ENCODE assay signal across 9 mouse cellular contexts in the genomic region with DNA sequence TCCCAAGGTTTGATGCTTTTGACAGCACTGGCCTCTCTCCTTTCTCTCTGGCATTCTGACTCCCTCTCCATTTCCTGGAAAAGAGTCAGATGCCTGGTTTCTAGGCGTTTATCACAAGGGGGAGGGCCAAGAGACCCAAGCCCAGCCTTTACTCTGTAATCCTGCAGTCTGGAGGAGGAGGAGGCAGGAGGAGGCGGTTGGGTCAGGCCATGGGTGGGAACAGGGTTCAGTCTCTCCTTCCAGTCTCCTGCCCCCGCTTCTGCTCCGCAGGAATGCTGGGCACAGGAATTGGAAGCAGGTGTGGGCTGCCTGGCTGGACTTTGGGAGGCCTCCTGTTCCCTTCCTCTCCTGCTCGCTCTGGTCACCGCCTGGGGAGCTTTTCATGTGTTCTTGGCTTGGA. TPM values are rescaled to one million over a fixed set of nuclear protein-coding genes. Genes with fewer than 3 reads are reported as not detected.
DNase-seq lines count a peak whose midpoint lies in the region; ATAC-seq and TF ChIP-seq lines count a peak whose summit lies in the region.
"Had no signal": no experiment of that assay in that cellular context is flagged by ENCODE, and none has a peak within 500 bp of the region (broad histone marks: within the 10 kb centered on the region; RNA-seq: fewer than 3 reads in every experiment).

No protein-coding gene starts in this region.

- peaks cover 5% of the 10 kb centered on the region; the same call in 1 of the 2 replicates for H3K4me1 ChIP-seq in forebrain, embryonic 11.5 days (replicated peaks; ENCODE audit: control insufficient read depth, insufficient read depth, low read length)
- peaks cover 27% of the 10 kb centered on the region for H3K4me1 ChIP-seq in forebrain, embryonic 15.5 days
- H3K4me1 ChIP-seq in intestine, embryonic 15.5 days (replicated peaks): peaks cover 39% of the 10 kb centered on the region
- peaks cover 14% of the 10 kb centered on the region for H3K4me1 ChIP-seq in stomach, postnatal 0 days (replicated peaks; ENCODE audit: control insufficient read depth, insufficient read depth)

- no peak overlapping the region for H3K4me3 ChIP-seq in forebrain, embryonic 11.5 days (ENCODE audit: low read depth, low read length)
- H3K4me3 ChIP-seq in forebrain, embryonic 15.5 days: no peak overlapping the region
- H3K4me3 ChIP-seq in intestine, embryonic 15.5 days (replicated peaks): no peak overlapping the region
- no peak overlapping the region for H3K4me3 ChIP-seq in stomach, postnatal 0 days (ENCODE audit: low read depth, low read length)

- intact Hi-C loops in left cerebral cortex, postnatal 36 days (cut with DNase I): no loop called here

- no peak for TF ChIP-seq CTCF in stomach, postnatal 0 days (IDR thresholded peaks at IDR 0.05; ENCODE audit: low read depth)

- H3K9ac ChIP-seq in forebrain, embryonic 11.5 days (ENCODE audit: low read length): no peak overlapping the region
- no peak overlapping the region for H3K9ac ChIP-seq in forebrain, embryonic 15.5 days (replicated peaks)
- H3K9ac ChIP-seq in intestine, embryonic 15.5 days: no peak overlapping the region
- H3K9ac ChIP-seq in stomach, postnatal 0 days (ENCODE audit: low read length): no peak overlapping the region

- H3K9me3 ChIP-seq in forebrain, embryonic 11.5 days (ENCODE audit: control insufficient read depth, low read length): no peaks in the 10 kb centered on the region
- H3K9me3 ChIP-seq in forebrain, embryonic 15.5 days: no peaks in the 10 kb centered on the region
- no peaks in the 10 kb centered on the region for H3K9me3 ChIP-seq in intestine, embryonic 15.5 days
- no peaks in the 10 kb centered on the region for H3K9me3 ChIP-seq in stomach, postnatal 0 days (ENCODE audit: control insufficient read depth, low read length)

- peak; percentile 61 for DNase-seq in forebrain, embryonic 11.5 days (ENCODE audit: low spot score)
- DNase-seq in testis, postnatal 14 days (ENCODE audit: low spot score): peak; percentile 36
- DNase-seq in testis, postnatal 10 days (ENCODE audit: low spot score): no peak
- peak; percentile 49 for DNase-seq in stomach, postnatal 0 days (ENCODE audit: low spot score)
- no peak for DNase-seq in gastrocnemius, adult 8-10 months (ENCODE audit: low spot score in 2 of 2)
- DNase-seq in left cerebral cortex, postnatal 36 days (ENCODE audit: low spot score in 2 of 2): no peak

- TF ChIP-seq EP300 in stomach, postnatal 0 days (optimal IDR thresholded peaks at IDR 0.05): no peak

- no peak overlapping the region for H3K27ac ChIP-seq in forebrain, embryonic 11.5 days (ENCODE audit: low read depth, low read length)
- H3K27ac ChIP-seq in forebrain, embryonic 15.5 days (replicated peaks): no peak overlapping the region
- no peak overlapping the region for H3K27ac ChIP-seq in intestine, embryonic 15.5 days
- H3K27ac ChIP-seq in stomach, postnatal 0 days (replicated peaks): peak overlapping the region; percentile 45; the same call in 1 of the 2 replicates

- ATAC-seq in forebrain, embryonic 11.5 days (replicated peaks; ENCODE audit: low FRiP score): no peak
- ATAC-seq in forebrain, embryonic 15.5 days (replicated peaks): no peak
- peak; percentile 21; the same call in 1 of the 2 replicates for ATAC-seq in intestine, embryonic 15.5 days
- ATAC-seq in stomach, postnatal 0 days (ENCODE audit: low FRiP score, low TSS enrichment): peak; percentile 50

- H3K36me3 ChIP-seq in forebrain, embryonic 11.5 days (ENCODE audit: control insufficient read depth, insufficient read depth, low read length): no peaks in the 10 kb centered on the region
- H3K36me3 ChIP-seq in forebrain, embryonic 15.5 days: no peaks in the 10 kb centered on the region
- H3K36me3 ChIP-seq in intestine, embryonic 15.5 days: no peaks in the 10 kb centered on the region
- no peaks in the 10 kb centered on the region for H3K36me3 ChIP-seq in stomach, postnatal 0 days (ENCODE audit: control insufficient read depth, insufficient read depth, low read length)

- WGBS in forebrain, embryonic 11.5 days: 26% methylated on average over 6 of the region's 6 CpGs
- 27% methylated on average over 6 of the region's 6 CpGs for WGBS in forebrain, embryonic 15.5 days
- 28% methylated on average over 6 of the region's 6 CpGs for WGBS in intestine, embryonic 15.5 days
- WGBS in stomach, postnatal 0 days: 15% methylated on average over 6 of the region's 6 CpGs

- no peaks in the 10 kb centered on the region for H3K27me3 ChIP-seq in forebrain, embryonic 11.5 days (ENCODE audit: control insufficient read depth, insufficient read depth, low read length)
- H3K27me3 ChIP-seq in forebrain, embryonic 15.5 days: no peaks in the 10 kb centered on the region
- H3K27me3 ChIP-seq in intestine, embryonic 15.5 days (replicated peaks): no peaks in the 10 kb centered on the region
- no peaks in the 10 kb centered on the region for H3K27me3 ChIP-seq in stomach, postnatal 0 days (ENCODE audit: control insufficient read depth, insufficient read depth, low read length)

- no peak overlapping the region for H3K4me2 ChIP-seq in forebrain, embryonic 11.5 days (ENCODE audit: low read depth, low read length, severe bottlenecking)
- no peak overlapping the region for H3K4me2 ChIP-seq in forebrain, embryonic 15.5 days (replicated peaks)
- H3K4me2 ChIP-seq in intestine, embryonic 15.5 days (replicated peaks): no peak overlapping the region
- no peak overlapping the region for H3K4me2 ChIP-seq in stomach, postnatal 0 days (replicated peaks; ENCODE audit: low read depth)

RNA-seq across cellular contexts. Expression of a gene that starts 7.3 kb away (rescaled TPM):
- polyA plus RNA-seq in forebrain, embryonic 11.5 days (2014; fragmentation: Nextera tagmentation; extraction: Ambion mirVana): 10.2 and 13.0 TPM in 2 replicates
- polyA plus RNA-seq in forebrain, embryonic 15.5 days (2015; fragmentation: Nextera tagmentation; extraction: Ambion mirVana): 13.9 and 14.3 TPM in 2 replicates
- 34.1 and 36.2 TPM in 2 replicates for polyA plus RNA-seq in intestine, embryonic 15.5 days (2015; fragmentation: Nextera tagmentation; extraction: Ambion mirVana)
- polyA plus RNA-seq in stomach, postnatal 0 days (2015; fragmentation: Nextera tagmentation; extraction: Ambion mirVana): 49.3 and 63.7 TPM in 2 replicates
- total RNA-seq in gastrocnemius, adult 8-10 months (2022): 10 to 100 TPM in 2 of 4 experiments, 1 to 10 TPM in 2; 5.9 to 10.7 (median 8.9) TPM
- 1 to 10 TPM; 2.1 to 2.7 TPM for total RNA-seq in left cerebral cortex, postnatal 36 days (2021)
- total RNA-seq: CH12.LX had no signal

RNA-seq across cellular contexts. Expression of a gene that starts 52.7 kb away (rescaled TPM):
- polyA plus RNA-seq in forebrain, embryonic 11.5 days (2014; fragmentation: Nextera tagmentation; extraction: Ambion mirVana): 37.6 and 39.4 TPM in 2 replicates
- polyA plus RNA-seq in forebrain, embryonic 15.5 days (2015; fragmentation: Nextera tagmentation; extraction: Ambion mirVana): 107 and 109 TPM in 2 replicates
- 21.3 and 21.4 TPM in 2 replicates for polyA plus RNA-seq in intestine, embryonic 15.5 days (2015; fragmentation: Nextera tagmentation; extraction: Ambion mirVana)
- 19.9 and 20.4 TPM in 2 replicates for polyA plus RNA-seq in stomach, postnatal 0 days (2015; fragmentation: Nextera tagmentation; extraction: Ambion mirVana)
- total RNA-seq in gastrocnemius, adult 8-10 months (2022): 10 to 100 TPM in 2 of 4 experiments, 1 to 10 TPM in 2; 8.6 to 10.8 (median 9.8) TPM
- total RNA-seq in left cerebral cortex, postnatal 36 days (2021): 10 to 100 TPM; 64.6 to 72.4 TPM

RNA-seq across cellular contexts. Expression of a gene that starts 56.1 kb away (rescaled TPM):
- 13.6 and 13.7 TPM in 2 replicates for polyA plus RNA-seq in forebrain, embryonic 11.5 days (2014; fragmentation: Nextera tagmentation; extraction: Ambion mirVana)
- polyA plus RNA-seq in forebrain, embryonic 15.5 days (2015; fragmentation: Nextera tagmentation; extraction: Ambion mirVana): 7.5 and 8.8 TPM in 2 replicates
- polyA plus RNA-seq in intestine, embryonic 15.5 days (2015; fragmentation: Nextera tagmentation; extraction: Ambion mirVana): 13.2 and 15.6 TPM in 2 replicates
- 5.2 and 6.7 TPM in 2 replicates for polyA plus RNA-seq in stomach, postnatal 0 days (2015; fragmentation: Nextera tagmentation; extraction: Ambion mirVana)
- total RNA-seq in gastrocnemius, adult 8-10 months (2022): 1 to 10 TPM; 2.5 to 4.5 (median 3.1) TPM
- 10 to 100 TPM; 13.7 to 17.5 TPM for total RNA-seq in left cerebral cortex, postnatal 36 days (2021)

Comparison
In these comparisons a context has a peak if more than half of its experiments do, and no peak if none do; other contexts are left out.
1. DNase-seq: peak in forebrain, embryonic 11.5 days (single experiment), testis, postnatal 14 days (single experiment) and stomach, postnatal 0 days (single experiment); none in testis, postnatal 10 days (single experiment), gastrocnemius, adult 8-10 months (0 of 2) and left cerebral cortex, postnatal 36 days (0 of 2).
2. ATAC-seq: peak in intestine, embryonic 15.5 days (single experiment) and stomach, postnatal 0 days (single experiment); none in forebrain, embryonic 11.5 days (single experiment) and forebrain, embryonic 15.5 days (single experiment).